Mouse (Mus musculus): Measurements from ENCODE around the gene Fsd2.

GRCm38 (mm10) chr7:81559231-81559980, 7.3 kb downstream of the Fsd2 start:
- TF ChIP-seq POLR2A (IDR thresholded peaks at IDR 0.05; ENCODE audit: borderline replicate concordance, extremely low read depth, insufficient read depth, insufficient read length, poor library complexity, severe bottlenecking) = no peak
- TF ChIP-seq CTCF (IDR thresholded peaks at IDR 0.05; ENCODE audit: borderline replicate concordance, extremely low read depth, insufficient read depth, insufficient read length) = no peak

Data from brain, embryonic 14.5 days (tissue).